Mouse (Mus musculus) urinary bladder, postnatal 25 days (tissue): ENCODE data around the gene Atp2b4.
A peak's percentile ranks its signal among the peaks of the same experiment; 100 is the strongest.

Experiments
- DNase-seq: peaks from one replicate; pipeline ENCODE4 v3.0.0; 2022; ENCODE audit warnings: low spot score

The Atp2b4 gene

GRCm38 (mm10) chr1:133800948-133801393 lies at the start of gene Atp2b4:
Gene Atp2b4 (minus strand): TSS chr1:133801041.
- peak; percentile 97 for DNase-seq

DNA sequence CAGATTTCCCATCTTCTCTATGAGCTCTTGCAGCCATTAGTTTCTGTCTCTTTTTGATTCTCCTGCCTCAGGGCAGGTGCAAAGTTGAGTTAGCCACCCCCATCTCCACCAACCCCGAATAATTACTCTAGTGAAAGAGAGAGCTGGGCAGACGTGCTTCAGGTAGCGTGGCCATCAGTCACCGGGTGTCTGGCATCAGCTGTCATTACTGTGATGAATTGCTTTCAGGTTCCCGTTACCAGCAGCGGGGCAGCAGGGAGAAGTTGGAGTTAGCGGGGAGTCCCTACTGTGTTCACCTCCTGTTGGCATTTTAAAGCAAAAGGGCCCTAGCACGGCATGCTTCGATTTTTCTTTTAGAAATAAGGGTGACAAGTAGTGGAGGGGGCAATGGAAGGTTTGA lies 43.9 kb upstream of the Atp2b4 start:
- no peak for DNase-seq

DNA sequence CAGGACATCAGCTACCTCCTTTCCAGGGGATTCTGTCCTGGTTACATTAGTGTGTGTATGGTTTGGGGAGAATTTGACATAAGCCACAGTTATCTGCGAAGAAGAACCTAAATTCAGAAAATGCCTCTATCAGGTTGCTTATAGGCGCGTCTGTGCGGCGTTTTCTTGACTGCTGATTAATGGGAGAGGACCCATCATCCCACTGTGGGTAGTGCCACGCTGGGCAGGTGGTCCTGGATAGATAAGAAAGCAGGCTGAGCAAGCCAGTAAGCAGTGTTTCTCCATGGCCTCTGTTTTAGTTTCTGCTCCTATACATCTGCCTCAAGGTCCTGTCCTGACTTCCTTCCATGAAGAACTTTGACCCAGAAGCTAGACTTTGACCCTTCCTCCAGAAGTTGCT lies 43.1 kb upstream of the Atp2b4 start:
- DNase-seq, result no peak

DNA sequence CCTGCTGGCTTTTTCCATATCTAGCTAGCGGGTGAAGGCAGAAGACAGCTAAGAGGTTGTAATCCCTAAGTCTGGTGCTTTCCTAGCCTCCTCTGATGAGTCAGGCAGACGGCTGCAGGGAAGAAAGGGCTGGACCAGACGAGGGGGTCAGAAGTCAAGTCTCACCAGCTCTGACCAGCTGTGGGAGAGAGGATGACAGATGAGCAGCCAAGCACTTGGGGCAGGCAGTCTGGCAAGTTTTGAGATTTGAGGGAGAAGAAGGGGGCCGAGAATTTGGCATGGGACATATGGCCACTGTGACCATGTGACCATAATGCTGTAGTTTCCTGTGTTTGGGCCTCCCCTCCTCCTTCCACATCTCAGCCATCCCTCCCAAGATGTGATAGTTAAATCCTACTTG lies 42.5 kb upstream of the Atp2b4 start:
- no peak for DNase-seq

DNA sequence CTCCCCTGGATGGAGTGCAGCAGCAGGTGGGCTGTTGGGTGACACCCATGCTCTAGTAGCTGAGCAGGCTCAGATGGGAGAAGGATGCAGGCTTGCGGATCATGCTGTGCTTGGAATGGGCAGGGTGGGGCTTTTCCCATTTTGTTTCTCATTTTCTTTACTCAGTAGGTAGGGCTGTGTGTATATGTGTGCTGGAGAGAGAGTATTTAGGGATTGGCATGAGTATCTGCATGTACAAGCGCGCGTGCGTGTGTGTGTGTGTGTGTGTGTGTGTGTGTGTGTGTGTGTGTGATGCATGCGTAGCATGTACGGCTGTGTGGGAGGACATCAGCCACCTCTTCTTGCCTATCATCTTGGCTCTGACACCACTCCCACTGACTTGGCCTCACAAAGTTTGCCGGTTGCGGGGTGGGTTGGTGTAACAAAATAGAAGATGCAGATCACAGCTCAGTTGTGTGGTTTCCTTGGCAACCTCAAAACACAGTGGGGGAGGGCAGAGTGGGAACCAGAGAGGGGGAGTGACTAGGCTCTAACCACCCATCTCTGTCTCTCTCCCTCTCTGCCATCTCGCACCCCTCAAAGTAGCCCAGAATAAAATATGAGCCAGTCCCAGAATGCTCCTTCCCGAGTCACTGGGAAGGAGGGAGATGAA lies 41.4 kb upstream of the Atp2b4 start:
- no peak for DNase-seq

DNA sequence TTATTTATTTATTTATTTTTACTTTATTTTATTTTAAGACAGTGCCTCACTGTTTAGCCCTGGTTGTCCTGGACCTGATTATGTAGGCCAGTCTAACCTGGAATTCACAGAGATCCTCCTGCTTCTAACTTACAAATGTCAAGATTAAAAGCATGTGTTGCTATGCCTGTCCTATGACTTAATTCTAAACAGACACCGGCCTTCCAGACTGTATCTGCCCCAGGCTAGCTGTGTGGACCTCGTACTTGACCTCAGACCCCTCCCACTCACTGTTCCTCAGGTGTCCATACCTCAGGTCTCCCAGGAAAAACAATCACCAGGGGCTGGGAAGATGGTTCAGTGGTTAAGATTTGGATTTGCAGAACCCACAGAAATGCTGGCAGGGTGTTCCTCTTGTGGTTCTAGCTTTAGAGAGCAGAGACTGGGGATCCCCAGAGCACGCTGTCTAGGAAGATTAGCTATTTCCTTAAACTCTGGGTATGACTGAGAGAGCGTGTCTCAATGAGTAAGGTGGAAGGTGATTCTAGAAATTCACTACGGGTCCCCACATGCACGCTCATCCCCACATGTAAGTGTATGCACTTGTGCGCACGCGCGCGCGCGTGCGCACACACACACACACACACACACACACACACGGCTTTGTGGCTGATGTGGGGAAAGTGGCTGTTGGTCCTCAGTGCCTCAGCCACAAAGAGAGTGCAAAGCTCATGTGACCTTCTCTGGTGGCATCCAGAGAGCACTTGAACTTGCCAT lies 40.5 kb upstream of the Atp2b4 start:
- no peak for DNase-seq

GRCm38 (mm10) chr1:133840530-133840929 lies 39.7 kb upstream of the Atp2b4 start:
- DNase-seq, result no peak

GRCm38 (mm10) chr1:133834309-133834708 lies 33.5 kb upstream of the Atp2b4 start:
- peak; percentile 28 for DNase-seq

DNA sequence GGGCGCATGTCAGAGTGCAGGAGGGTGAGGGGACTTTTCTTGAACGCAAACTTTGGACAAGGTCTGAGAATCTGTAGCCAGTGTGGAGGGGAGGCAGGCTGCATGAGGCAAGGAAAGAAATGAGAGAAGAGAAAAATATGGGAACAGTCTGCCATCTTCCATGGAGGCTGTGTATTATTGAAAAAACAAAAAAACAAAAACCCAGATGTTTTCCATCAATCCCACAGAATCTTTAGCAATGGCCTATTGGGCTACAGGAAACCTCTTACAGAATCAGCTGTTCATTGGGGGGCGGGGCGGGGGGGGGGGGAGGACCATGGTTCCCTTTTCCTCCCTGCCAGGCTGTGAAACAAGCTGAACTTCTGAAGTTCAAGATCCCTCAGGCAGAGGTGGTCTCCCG lies 31.9 kb upstream of the Atp2b4 start:
- no peak for DNase-seq

GRCm38 (mm10) chr1:133826193-133826592 lies 25.4 kb upstream of the Atp2b4 start:
- no peak for DNase-seq

- DNase-seq, result no peak
Measured at GRCm38 (mm10) chr1:133825543-133825942, 24.7 kb upstream of the Atp2b4 start.

DNA sequence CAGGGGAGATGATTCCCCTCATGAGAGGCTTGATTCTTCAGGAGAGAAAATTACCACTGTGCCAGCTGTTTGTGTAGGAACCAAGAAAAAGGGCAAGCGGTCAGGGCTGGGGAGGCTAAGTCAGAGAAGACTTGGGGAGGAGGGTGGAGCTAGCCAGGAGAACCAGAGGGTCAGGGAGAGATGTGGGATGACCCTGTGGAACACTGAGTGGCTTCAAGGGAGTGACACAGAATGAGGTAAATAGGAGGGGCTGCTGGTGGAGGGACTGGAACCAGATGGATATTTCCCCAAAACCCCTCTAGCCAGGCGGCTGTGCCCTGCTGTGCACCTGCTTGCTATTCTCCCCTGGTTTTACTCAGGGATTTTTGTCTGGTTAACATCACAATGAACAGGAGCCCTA lies 24.3 kb upstream of the Atp2b4 start:
- no peak for DNase-seq

GRCm38 (mm10) chr1:133821144-133821543 lies 20.3 kb upstream of the Atp2b4 start:
- no peak for DNase-seq

GRCm38 (mm10) chr1:133820100-133820499 lies 19.3 kb upstream of the Atp2b4 start:
- DNase-seq, result no peak

- DNase-seq, result no peak
Measured at GRCm38 (mm10) chr1:133818531-133818930, 17.7 kb upstream of the Atp2b4 start.

DNA sequence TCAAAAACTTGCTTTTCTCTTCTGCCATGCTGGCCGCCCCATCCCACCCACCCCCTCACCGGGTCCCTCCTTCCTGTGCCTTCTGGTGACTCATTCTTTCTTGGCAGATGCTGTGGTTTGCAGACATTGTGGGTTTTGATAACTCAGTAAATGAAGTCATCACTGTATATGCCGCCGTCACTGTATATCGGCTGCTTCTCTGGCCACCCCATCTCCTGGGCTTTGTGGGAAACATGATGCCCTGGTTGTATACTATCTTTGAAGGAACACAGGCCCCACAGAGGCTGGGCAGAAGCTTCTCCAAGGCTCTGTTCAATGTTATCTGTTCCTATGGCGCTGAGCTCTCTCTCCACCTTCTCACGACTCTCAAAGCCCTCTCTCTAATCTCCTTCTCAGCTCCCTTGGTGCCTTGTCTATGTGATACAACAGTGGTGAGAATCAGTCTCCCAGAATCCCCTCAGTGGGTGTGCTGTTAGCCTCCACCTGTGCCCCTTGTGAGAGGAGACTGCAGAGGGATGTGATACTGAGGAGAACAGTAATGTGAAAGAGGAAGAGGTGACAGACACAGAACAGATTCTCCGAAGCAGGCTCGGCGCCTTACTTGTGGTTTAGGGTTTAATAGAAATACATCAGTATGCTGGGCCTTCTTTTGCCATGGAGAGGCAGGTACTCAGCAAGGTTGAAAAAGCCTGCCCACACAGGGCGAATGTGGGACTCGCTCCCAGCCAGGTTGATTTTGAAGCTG lies 15.1 kb upstream of the Atp2b4 start:
- DNase-seq, result no peak

DNA sequence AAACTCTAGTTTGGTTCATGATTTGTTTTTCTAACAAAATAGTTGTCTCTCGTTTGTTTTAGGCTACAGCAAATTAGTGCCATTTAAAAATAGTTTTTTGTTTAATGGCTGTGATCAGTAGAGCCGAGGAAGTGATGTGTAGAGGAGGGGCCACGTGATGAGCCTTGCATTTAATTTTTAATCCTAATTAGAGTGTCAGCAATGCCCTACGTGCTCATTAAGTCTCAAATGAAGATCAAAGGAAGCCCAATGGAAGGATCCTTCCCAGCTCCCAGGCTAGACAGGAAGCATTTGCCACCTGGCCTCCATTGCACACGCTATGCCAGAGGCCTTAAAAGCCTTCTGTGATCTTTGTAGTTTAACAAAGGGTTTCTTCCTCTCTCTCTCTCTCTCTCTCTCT lies 8.5 kb upstream of the Atp2b4 start:
- DNase-seq, result no peak

DNA sequence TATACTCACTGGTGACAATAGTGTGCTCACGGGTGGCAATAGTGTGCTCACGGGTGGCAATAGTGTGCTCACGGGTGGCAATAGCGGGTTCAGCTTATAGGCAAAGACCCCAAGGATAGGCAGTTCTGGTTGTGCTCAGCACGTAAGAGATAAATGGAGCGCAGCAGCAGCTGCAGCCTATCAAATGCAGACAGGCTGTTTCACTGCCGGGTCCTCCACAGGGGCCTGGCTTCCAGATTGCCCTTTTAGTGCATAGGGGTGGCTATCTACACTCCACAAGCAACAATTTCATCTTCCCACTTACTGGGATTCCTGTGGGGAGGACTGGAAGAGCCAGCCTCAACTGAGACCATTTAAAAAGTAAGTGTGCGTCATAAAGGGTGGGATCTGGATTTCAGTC lies 7.2 kb upstream of the Atp2b4 start:
- DNase-seq, result no peak

- DNase-seq, result no peak
Measured at GRCm38 (mm10) chr1:133801743-133802142, 902 bp upstream of the Atp2b4 start.

GRCm38 (mm10) chr1:133800512-133800911 lies 329 bp downstream of the Atp2b4 start:
- no peak for DNase-seq

DNA sequence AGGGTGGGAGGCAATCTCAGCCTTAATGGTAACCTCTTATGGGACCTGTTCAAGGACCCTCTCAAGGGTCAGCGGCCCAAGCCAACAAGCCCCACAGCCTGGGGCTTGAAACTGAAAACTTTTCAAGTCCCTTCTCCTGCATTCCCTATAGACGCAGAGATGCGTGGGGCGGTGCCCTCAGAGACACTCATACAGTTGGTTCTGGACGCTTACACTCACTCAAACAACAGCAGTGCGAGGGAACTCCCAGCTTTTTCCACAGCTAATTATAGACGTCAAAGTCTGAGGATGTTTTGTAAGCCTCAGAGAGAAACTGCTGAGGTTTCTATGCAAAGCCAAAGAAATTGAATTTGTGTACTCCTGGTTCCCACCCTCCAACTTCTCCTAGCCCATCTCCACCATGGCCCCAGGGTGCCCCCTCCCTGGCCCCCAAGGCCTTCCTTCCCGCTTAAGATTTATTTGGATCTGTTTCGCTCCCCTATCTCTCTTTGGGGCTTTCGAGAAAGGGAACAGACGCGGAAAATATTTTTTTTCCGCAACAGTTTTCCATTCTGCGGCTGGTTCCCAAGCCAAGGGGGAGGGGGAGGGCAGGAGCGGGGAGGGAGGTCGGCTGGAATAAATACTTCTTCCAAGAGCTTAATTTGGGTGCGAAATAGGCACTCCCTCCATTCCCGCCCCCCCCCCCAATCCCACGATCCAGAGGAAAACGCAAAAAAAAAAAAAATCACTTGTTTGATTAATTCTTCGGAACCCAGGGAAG lies 975 bp downstream of the Atp2b4 start:
- no peak for DNase-seq

DNA sequence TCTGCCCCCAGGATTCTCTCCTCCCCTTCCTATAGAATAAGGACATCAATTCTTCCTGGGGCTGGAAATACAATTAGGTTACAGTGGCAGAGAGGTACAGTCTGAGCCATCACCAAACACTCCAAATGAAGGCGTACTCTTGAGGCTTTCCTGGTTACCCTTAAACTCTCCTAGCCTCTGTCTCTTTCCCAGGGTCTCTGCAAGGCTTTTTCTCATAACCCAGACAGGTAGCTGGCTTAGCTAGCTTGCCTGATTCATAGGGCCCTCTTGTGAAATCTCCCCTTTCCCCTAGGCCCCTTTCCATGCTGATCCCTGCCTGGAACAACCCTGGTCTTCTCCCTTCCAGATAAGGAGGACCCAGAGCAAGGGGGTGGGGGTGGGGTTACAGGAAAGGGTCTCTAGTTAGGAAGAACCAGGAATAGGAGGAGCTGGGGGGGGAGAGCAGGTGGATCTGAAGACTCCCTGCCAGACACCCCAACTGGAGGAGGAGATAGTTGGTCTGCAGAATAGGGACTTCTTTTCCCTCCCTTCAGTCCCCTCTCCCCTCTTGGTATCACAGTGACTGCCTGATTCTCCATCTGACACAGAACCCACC lies 1.9 kb downstream of the Atp2b4 start:
- DNase-seq, result no peak
